Mouse (Mus musculus) skeletal muscle tissue, adult 2 months (tissue): ENCODE results near the gene Cdh23.
"Not testable (repeated sequence)": the region's sequence is repeated elsewhere in the genome, so short reads cannot be mapped to it uniquely, and the experiment has no call there.

ENCODE experiments used
- DNase-seq: peaks from one replicate; pipeline ENCODE4 v3.0.0-alpha.2; 2012; ENCODE audit warnings: low read depth, low spot score

Cdh23 gene

GRCm38 (mm10) chr10:60696390-60696789, at the start of gene Cdh23:
Gene Cdh23 (minus strand): TSS chr10:60696490.
- no peak for DNase-seq

GRCm38 (mm10) chr10:60744543-60745290, 48.4 kb upstream of the Cdh23 start:
- no peak for DNase-seq

GRCm38 (mm10) chr10:60743681-60744080, 47.4 kb upstream of the Cdh23 start:
- DNase-seq: no peak

- no peak for DNase-seq
These were observed 46.7 kb upstream of the Cdh23 start for GRCm38 (mm10) chr10:60742942-60743341.

GRCm38 (mm10) chr10:60742296-60742695, 46.0 kb upstream of the Cdh23 start:
- not testable (repeated sequence) for DNase-seq

GRCm38 (mm10) chr10:60741435-60741834, 45.1 kb upstream of the Cdh23 start:
- DNase-seq: no peak

- no peak for DNase-seq
These were observed 43.5 kb upstream of the Cdh23 start for GRCm38 (mm10) chr10:60739619-60740363.

GRCm38 (mm10) chr10:60737886-60738640, 41.8 kb upstream of the Cdh23 start:
- peak; percentile 42 for DNase-seq

GRCm38 (mm10) chr10:60737169-60737728, 41.0 kb upstream of the Cdh23 start:
- no peak for DNase-seq

GRCm38 (mm10) chr10:60735737-60736136, 39.4 kb upstream of the Cdh23 start:
- DNase-seq: no peak

GRCm38 (mm10) chr10:60733471-60733870, 37.2 kb upstream of the Cdh23 start:
- DNase-seq: no peak

GRCm38 (mm10) chr10:60732397-60732861, 36.1 kb upstream of the Cdh23 start:
- DNase-seq: peak; percentile 25

GRCm38 (mm10) chr10:60731742-60732141, 35.5 kb upstream of the Cdh23 start:
- DNase-seq: no peak

GRCm38 (mm10) chr10:60727301-60727700, 31.0 kb upstream of the Cdh23 start:
- no peak for DNase-seq

GRCm38 (mm10) chr10:60726896-60727295, 30.6 kb upstream of the Cdh23 start:
- DNase-seq: no peak

- DNase-seq: no peak
These were observed 28.2 kb upstream of the Cdh23 start for GRCm38 (mm10) chr10:60724496-60724895.

GRCm38 (mm10) chr10:60723345-60723744, 27.1 kb upstream of the Cdh23 start:
- DNase-seq: no peak

- no peak for DNase-seq
These were observed 25.4 kb upstream of the Cdh23 start for GRCm38 (mm10) chr10:60721640-60722039.

GRCm38 (mm10) chr10:60720461-60720860, 24.2 kb upstream of the Cdh23 start:
- DNase-seq: no peak

GRCm38 (mm10) chr10:60718491-60718890, 22.2 kb upstream of the Cdh23 start:
- no peak for DNase-seq

GRCm38 (mm10) chr10:60716449-60716848, 20.2 kb upstream of the Cdh23 start:
- no peak for DNase-seq

- not testable (repeated sequence) for DNase-seq
These were observed 16.0 kb upstream of the Cdh23 start for GRCm38 (mm10) chr10:60712299-60712698.
